In genomic region chr9:42943781-42944535, GRCm38 (mm10) we compare ENCODE assay signal across 8 mouse cellular contexts. TPM values are rescaled to one million over a fixed set of nuclear protein-coding genes. Genes with fewer than 3 reads are reported as not detected.
DNase-seq lines count a peak whose midpoint lies in the region; ATAC-seq and TF ChIP-seq lines count a peak whose summit lies in the region.

TSS of gene Grik4 (minus strand) at chr9:42944493.

- DNase-seq in adrenal gland, adult 18-20 months (ENCODE audit: low spot score in 2 of 2): peak; percentile 11 to 34
- DNase-seq in adrenal gland, adult 2 months: no peak
- peak; percentile 3 to 5 for DNase-seq in B cell, adult 2 months
- DNase-seq in cerebellum, postnatal 25 days: peak; percentile 43 to 48
- peak; percentile 19 to 25 for DNase-seq in layer of hippocampus, postnatal 25 days (ENCODE audit: extremely low spot score in 1 of 2, low spot score in 1 of 2)

- H3K4me1 ChIP-seq in heart, embryonic 11.5 days (ENCODE audit: control insufficient read depth, insufficient read depth, low read length): peaks cover 10% of the 10 kb centered on the region
- peaks cover 12% of the 10 kb centered on the region for H3K4me1 ChIP-seq in megakaryocyte, embryonic 14.5 days
- peaks cover 5% of the 10 kb centered on the region for H3K4me1 ChIP-seq in testis, adult 2 months (ENCODE audit: control insufficient read depth, insufficient read depth, low read length)

- TF ChIP-seq POLR2A in testis, adult 2 months (IDR thresholded peaks at IDR 0.05; ENCODE audit: control insufficient read depth, low read depth, low read length): no peak

- H3K27me3 ChIP-seq in heart, embryonic 11.5 days (ENCODE audit: control insufficient read depth, insufficient read depth, low read length): peaks cover 42% of the 10 kb centered on the region
- H3K27me3 ChIP-seq in megakaryocyte, embryonic 14.5 days (replicated peaks): peaks cover 89% of the 10 kb centered on the region
- H3K27me3 ChIP-seq in testis, adult 2 months (ENCODE audit: control insufficient read depth, insufficient read depth, low read length): peaks cover 6% of the 10 kb centered on the region

- H3K27ac ChIP-seq in heart, embryonic 11.5 days (ENCODE audit: low read depth, low read length): no peak within 1 kb of the TSS
- no peak within 1 kb of the TSS for H3K27ac ChIP-seq in testis, adult 2 months (ENCODE audit: control insufficient read depth, insufficient read depth, low read depth, low read length)

- under 1% methylated on average over 52 of the region's 68 CpGs for WGBS in heart, embryonic 11.5 days (ENCODE audit: insufficient replicate concordance)

- H3K9me3 ChIP-seq in heart, embryonic 11.5 days (replicated peaks; ENCODE audit: control insufficient read depth, low read length): no peaks in the 10 kb centered on the region
- no peaks in the 10 kb centered on the region for H3K9me3 ChIP-seq in megakaryocyte, embryonic 14.5 days

- ATAC-seq in heart, embryonic 11.5 days (replicated peaks; ENCODE audit: insufficient number of reproducible peaks, low FRiP score, low TSS enrichment): peak; percentile 67

- peak within 1 kb of the TSS; percentile 61 for H3K4me3 ChIP-seq in heart, embryonic 11.5 days (ENCODE audit: low read depth, low read length)
- H3K4me3 ChIP-seq in megakaryocyte, embryonic 14.5 days (replicated peaks): peak within 1 kb of the TSS; percentile 90
- peak within 1 kb of the TSS; percentile 81 for H3K4me3 ChIP-seq in testis, adult 2 months (ENCODE audit: control insufficient read depth, low read depth, low read length)

- peak within 1 kb of the TSS; percentile 56 for H3K9ac ChIP-seq in heart, embryonic 11.5 days (ENCODE audit: low read depth, low read length)

- peak within 1 kb of the TSS; percentile 98 for H3K4me2 ChIP-seq in heart, embryonic 11.5 days

- no peak for TF ChIP-seq CTCF in testis, adult 2 months (IDR thresholded peaks at IDR 0.05; ENCODE audit: control insufficient read depth, insufficient read depth, insufficient replicate concordance, low read depth, low read length)

- no peaks in the 10 kb centered on the region for H3K36me3 ChIP-seq in heart, embryonic 11.5 days (ENCODE audit: control insufficient read depth, insufficient read depth, low read length)
- no peaks in the 10 kb centered on the region for H3K36me3 ChIP-seq in megakaryocyte, embryonic 14.5 days (replicated peaks; ENCODE audit: low read length)
- no peaks in the 10 kb centered on the region for H3K36me3 ChIP-seq in testis, adult 2 months (ENCODE audit: control insufficient read depth, insufficient read depth, low read length)

RNA-seq across cellular contexts. Expression of gene Grik4, which starts in this region (rescaled TPM):
- total RNA-seq in adrenal gland, adult 18-20 months (2021): 1 to 10 TPM; 1.2 to 1.5 TPM
- total RNA-seq in adrenal gland, adult 2 months (2021): 1 to 10 TPM; 1.2 to 2.5 TPM
- polyA plus RNA-seq in adrenal gland, adult 2 months (2012; rRNA removed): 1.3 and 1.6 TPM in 2 replicates
- 0.34 and 0.43 TPM in 2 replicates for polyA plus RNA-seq in heart, embryonic 11.5 days (2014; fragmentation: Nextera tagmentation; extraction: Ambion mirVana)
- total RNA-seq in layer of hippocampus, postnatal 25 days (2021): 10 to 100 TPM; 57.0 to 60.9 TPM
- polyA plus RNA-seq in megakaryocyte, embryonic 14.5 days (2012; ENCODE audit: insufficient read depth, low replicate concordance): 0.17 TPM in 1 of 2 replicates, not detected in the other
- polyA plus RNA-seq in testis, adult 2 months (2012; rRNA removed): 2.8 and 2.9 TPM in 2 replicates

Comparison
In these comparisons a context has a peak if more than half of its experiments do, and no peak if none do; other contexts are left out.
1. RNA of gene Grik4 (total RNA-seq): 57.0 to 60.9 TPM in layer of hippocampus, postnatal 25 days; 1.2 to 2.5 TPM in adrenal gland, adult 2 months and 1.2 to 1.5 TPM in adrenal gland, adult 18-20 months; every median in the first group is over 10 times any median in the second.
2. Peak in ATAC-seq, H3K4me3 ChIP-seq, H3K9ac ChIP-seq and H3K4me2 ChIP-seq in heart, embryonic 11.5 days; RNA of the gene not detected or under 1 TPM.
3. Peak in every context shown above with its lines, with median percentiles within 50 percentile points of each other: H3K4me3 ChIP-seq.